Mouse (Mus musculus) limb, embryonic 10.5 days (tissue): ENCODE measurements at regions not wholly inside any gene's neighbourhood (a gene's known extent, or its start where the extent isn't known, plus 50 kb on each side); places are given as distances from the start of the nearest gene placed in this dataset.

Source experiments
- DNase-seq: peaks from one replicate; pipeline ENCODE4 v3.0.0-alpha.2; 2017; ENCODE audit warnings: low spot score
- H3K27ac ChIP-seq: fragments of 300-500 bp; sonication (generic); 2 replicates; pipeline ENCODE4 v1.5.1; 2016; ENCODE audit warnings: mild to moderate bottlenecking
- H3K27me3 ChIP-seq: fragments of 300-500 bp; sonication (generic); 2 replicates; pipeline ENCODE4 v1.6.1; 2016; ENCODE audit warnings: low read depth, mild to moderate bottlenecking; ENCODE audit not compliant: poor library complexity, severe bottlenecking
- H3K36me3 ChIP-seq: fragments of 300-500 bp; sonication (generic); 2 replicates; pipeline ENCODE4 v1.6.1; 2016; ENCODE audit warnings: mild to moderate bottlenecking, moderate library complexity
- H3K4me1 ChIP-seq: fragments of 300-500 bp; sonication (generic); 2 replicates; pipeline ENCODE4 v1.6.1; 2016
- H3K4me3 ChIP-seq: fragments of 300-500 bp; sonication (generic); 2 replicates; pipeline ENCODE4 v1.5.1; 2016; ENCODE audit warnings: mild to moderate bottlenecking, moderate library complexity
- H3K9me3 ChIP-seq: fragments of 300-500 bp; sonication (generic); replicated peaks from 2 replicates; pipeline ENCODE4 v1.6.1; 2016; ENCODE audit warnings: mild to moderate bottlenecking
- WGBS: fragments of 180-500 bp; shearing (Covaris S2); methylation state at CpG from one replicate; pipeline ENCODE4 v1.1.7; 2016; 5-methylcytosine and 5-hydroxymethylcytosine counted together

DNA sequence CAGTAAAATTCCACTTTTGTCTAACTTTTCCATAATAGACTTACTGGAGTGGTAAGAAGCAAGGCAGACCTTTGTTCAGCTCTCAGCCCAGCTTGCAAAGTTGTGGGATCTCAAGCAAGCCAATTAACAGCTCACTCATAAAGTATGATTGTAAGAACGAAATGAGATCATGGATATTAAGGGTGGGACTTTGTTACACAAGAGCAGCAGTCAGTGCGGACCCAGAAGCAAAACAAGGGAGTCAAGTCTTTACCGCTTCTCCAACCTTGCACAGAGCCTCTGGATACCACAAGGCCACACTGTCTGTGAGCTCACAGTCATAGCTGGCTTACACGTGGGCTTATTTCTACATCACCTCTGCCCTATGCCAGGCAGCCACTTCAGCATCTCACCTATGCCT is 54.6 kb upstream of the Oxtr start:
- Histone ChIP-seq H3K4me3 (no peak overlapping the region), H3K27ac (no peak overlapping the region), H3K36me3 (no peaks in the 10 kb centered on the region), H3K9me3 (no peaks in the 10 kb centered on the region), H3K4me1 (peaks cover 5% of the 10 kb centered on the region), H3K27me3 (peaks cover 5% of the 10 kb centered on the region; the same call in 1 of the 2 replicates)
- no peak for DNase-seq
- WGBS, result 84% methylated on average over 4 of the region's 4 CpGs

GRCm38 (mm10) chr6:112542692-112543091 is 52.9 kb upstream of the Oxtr start:
- H3K36me3 ChIP-seq, result no peaks in the 10 kb centered on the region
- H3K9me3 ChIP-seq, result no peaks in the 10 kb centered on the region
- DNase-seq, result no peak
- H3K27me3 ChIP-seq, result no peaks in the 10 kb centered on the region
- WGBS, result 90% methylated on average over 2 of the region's 2 CpGs
- no peak overlapping the region for H3K4me3 ChIP-seq
- H3K27ac ChIP-seq, result no peak overlapping the region
- peaks cover 4% of the 10 kb centered on the region; the same call in 1 of the 2 replicates for H3K4me1 ChIP-seq
